Mouse (Mus musculus): Measurements from ENCODE around the gene Cd209b.

Cd209b gene

DNA sequence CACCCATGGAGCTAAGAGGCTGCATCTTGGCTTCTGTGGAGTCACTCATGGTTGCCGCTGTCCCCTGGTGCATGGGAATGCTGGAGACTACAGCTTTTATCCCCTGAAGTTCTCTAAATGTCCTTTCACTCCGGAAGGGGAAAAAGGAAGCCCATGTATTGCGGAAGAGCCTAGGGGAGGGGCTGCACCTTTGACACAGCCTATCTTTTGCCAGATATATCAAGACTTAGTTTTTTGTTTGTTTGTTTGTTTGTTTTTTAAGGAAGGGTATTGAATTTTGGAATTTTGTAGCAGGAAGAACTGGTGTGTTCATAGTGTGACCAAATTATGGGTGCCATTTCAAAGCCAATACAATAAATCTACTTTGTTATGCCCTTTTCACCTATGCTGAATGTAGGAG, at the start of gene Cd209b:
Cd209b (minus strand) TSS at position 101 of the 400 bp plus-strand sequence.
- DNase-seq (ENCODE audit: low read depth), result no peak

DNA sequence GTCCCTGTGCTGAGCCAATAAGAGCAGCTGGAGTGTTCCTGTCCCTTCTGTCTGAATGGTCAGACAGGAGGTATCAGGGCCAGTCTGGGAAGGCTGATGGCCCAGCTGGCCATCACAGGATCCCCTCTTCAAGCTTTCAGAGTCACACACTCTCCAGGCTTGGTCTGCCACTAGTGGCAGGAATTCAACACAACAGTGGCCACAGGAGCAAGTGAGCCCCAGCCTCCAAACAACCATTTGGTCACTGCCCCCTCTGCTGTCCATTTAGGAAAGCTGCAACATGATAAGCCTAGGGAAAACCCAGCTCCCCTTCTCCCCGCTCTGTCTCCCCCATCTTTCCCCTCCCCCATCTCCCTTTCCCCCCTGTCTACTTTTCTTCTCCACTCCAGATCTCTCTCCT, 29.4 kb upstream of the Cd209b start:
- DNase-seq (ENCODE audit: low read depth), result peak; percentile 60

DNA sequence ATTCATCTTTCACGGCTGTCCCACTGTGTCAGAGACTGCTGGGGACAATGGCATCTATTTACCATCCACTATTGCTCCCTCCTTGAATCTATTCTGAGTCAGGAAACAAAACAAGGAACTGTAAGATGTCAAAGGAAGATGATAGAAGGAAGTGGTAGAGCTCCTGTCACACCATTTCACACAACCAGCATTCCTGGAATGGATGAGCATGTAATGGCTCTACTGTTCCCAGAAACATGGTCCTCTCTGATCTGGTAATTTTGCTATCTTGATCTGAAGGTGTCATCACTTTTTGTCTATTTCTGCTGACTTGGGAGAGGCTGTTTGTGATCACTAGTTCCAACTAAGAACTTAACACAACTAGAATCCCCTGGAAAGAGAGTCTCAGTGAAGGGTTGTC, 28.0 kb upstream of the Cd209b start, which contains the start of gene Cd209c:
Cd209c (minus strand) TSS at position 101 of the 400 bp plus-strand sequence.
- no peak for DNase-seq (ENCODE audit: low read depth)

DNA sequence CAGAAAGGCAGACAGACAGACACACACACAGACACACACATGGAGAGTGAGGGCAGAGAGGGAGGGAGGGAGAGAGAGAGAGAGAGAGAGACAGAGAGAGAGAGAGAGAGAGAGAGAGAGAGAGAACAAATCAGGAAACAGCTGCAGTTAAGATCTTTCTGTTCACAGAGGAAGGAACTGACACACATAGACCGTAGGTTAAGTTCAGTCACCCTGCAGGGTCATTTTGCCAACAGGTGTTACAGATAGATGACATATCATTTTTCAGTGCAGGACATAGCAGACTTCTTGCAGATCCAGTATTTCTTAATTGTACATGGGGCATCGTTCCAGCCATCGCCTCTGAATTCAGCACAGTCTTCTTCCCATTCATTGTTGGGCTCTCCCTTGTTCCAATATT, 13.4 kb upstream of the Cd209b start:
- DNase-seq (ENCODE audit: low read depth), result peak; percentile 4

DNA sequence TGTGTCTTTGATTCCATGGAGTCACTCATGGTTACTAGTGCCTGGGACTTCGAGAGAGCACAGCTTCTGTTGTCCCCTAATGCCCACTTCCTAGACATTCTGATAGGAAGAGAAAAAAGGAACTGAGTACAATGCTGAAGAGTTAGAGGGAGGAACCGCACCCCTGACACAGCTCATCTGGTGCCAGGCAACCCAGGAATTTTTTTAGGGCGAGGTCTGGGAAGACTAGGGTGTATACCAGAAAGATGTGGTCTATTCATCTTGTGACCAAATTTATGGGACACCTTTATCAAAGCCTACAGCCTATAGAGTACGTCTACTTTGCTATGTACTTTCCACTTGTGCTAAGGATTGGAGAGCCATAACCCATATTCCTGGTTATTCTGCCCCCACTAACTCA, 48.2 kb downstream of the Cd209b start, which contains the start of gene Cd209d:
Cd209d (minus strand) TSS at position 101 of the 400 bp plus-strand sequence.
- no peak for DNase-seq (ENCODE audit: low read depth)

DNA sequence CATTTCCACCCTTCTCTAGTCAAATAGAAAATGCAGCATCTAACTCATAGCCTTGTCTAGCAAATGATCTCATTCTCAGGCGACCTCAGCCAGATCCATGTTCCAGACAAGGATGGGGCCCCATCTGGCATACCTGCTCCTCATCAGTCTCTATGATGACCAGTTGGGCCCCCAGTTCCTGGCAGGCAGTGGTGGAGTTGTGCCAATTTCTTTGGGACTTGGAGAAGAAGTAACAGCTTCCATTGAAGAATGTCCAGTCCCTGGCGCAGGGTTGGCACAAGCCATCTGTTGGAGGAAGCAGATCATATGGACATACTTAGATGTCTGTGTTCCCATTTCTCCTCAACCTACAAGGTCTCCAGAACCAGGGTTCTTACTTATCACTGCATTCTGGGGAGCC, 50.5 kb downstream of the Cd209b start:
- no peak for DNase-seq (ENCODE audit: low read depth)
